Mouse (Mus musculus) E14TG2a.4 (cell line): ENCODE measurements around the gene Usp6nl.

ENCODE experiments used
- CTCF ChIP-seq: conservative IDR thresholded peaks from 2 replicates; pipeline ENCODE4 v1.5.1; 2014; ENCODE audit warnings: low read length
- POU5F1 ChIP-seq: IDR thresholded peaks from 2 replicates; pipeline ENCODE4 v1.6.1; 2014; ENCODE audit warnings: low read length, borderline replicate concordance

DNA sequence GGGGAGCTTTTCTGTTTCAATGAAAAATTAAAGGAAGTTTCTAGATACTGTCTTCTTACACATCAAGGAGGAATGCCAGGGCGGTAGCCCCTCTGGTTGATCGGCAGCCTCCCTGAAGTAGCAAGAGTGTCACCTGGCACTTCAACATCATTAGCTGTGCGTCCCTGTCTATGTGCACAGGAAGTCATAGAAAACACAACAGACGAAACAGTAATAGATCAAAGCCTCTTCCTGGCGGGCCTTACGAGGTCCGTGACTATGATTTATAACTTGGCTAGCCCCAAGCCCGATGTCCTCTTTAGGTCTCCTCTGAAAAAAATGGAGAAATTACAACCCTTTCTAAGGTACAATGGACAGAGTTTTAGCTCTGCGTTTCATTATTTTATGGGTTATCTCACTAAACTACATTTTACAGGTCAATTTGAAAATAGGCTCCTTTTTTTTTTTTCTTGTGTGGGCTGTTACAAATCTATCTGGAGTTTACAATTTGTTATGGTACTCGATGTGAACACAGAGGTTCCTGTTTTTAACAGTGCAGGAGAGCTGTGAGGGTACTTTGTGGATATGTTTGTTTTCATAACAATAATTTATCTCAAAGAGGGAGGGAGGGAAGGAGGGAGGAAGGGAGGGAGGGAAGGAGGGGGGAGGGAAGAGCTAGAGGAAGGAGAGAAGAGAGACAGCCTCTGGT lies 42.7 kb upstream of the Usp6nl start:
- TF ChIP-seq CTCF, result no peak
- no peak for TF ChIP-seq POU5F1
